Mouse (Mus musculus) layer of hippocampus, adult 2 months (tissue): ENCODE data around the gene Ezh1. TPM values are rescaled to one million over a fixed set of nuclear protein-coding genes. Genes with fewer than 3 reads are reported as not detected.

Experiments used
- DNase-seq, 2 experiments: peaks; one replicate each; pipeline ENCODE4 v3.0.0; 2022; ENCODE audit warnings: low spot score in 2 of 2
- H3K27ac ChIP-seq: fragments of 200-600 bp; 2 replicates; pipeline ENCODE4 v1.8.1; 2022
- H3K4me3 ChIP-seq: fragments of 200-600 bp; 2 replicates; pipeline ENCODE4 v1.8.1; 2022; ENCODE audit warnings: mild to moderate bottlenecking
- CTCF ChIP-seq: fragments of 200-600 bp; conservative IDR thresholded peaks from 2 replicates; pipeline ENCODE4 v1.8.1; 2022; ENCODE audit warnings: antibody characterized with exemption, mild to moderate bottlenecking, moderate library complexity
- total RNA-seq, 2 experiments: library from RNA; stranded (reverse); gene quantifications; 2 replicates each; pipeline ENCODE4 v1.2.3; 2021

The Ezh1 gene
- total RNA-seq, 2 experiments from 2014 or later, result 73.6 to 81.8 TPM

- DNase-seq, result no peak
- TF ChIP-seq CTCF, result no peak
- H3K4me3 ChIP-seq, result no peak overlapping the region
- peak overlapping the region; percentile 40; the same call in 1 of the 2 replicates for H3K27ac ChIP-seq
Observed at GRCm38 (mm10) chr11:101149178-101150105, 76.8 kb downstream of the Ezh1 start.

DNA sequence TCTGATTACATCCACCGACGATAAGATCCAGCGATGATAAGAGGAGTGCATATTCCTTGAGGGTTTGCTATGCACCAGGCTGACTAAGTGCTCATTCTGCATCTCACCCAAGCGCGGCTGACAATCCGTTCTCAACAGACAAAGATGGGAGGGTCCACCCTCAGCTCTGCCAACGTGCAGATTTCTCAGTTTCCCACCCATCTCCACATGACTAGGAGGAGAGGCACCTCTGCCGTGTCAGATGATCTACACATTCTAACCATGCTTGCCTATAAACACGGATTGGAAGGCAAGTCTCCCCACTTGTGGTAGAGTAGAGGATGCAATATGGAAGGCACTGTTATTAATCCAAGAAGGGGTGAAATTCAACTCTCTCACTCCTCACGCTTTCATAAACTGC, 77.5 kb downstream of the Ezh1 start:
- DNase-seq, result no peak
- H3K4me3 ChIP-seq, result no peak overlapping the region
- no peak for TF ChIP-seq CTCF
- H3K27ac ChIP-seq, result peak overlapping the region; percentile 40; the same call in 1 of the 2 replicates

GRCm38 (mm10) chr11:101146377-101146776, 79.9 kb downstream of the Ezh1 start:
- no peak overlapping the region for H3K27ac ChIP-seq
- no peak for DNase-seq
- H3K4me3 ChIP-seq, result no peak overlapping the region
- no peak for TF ChIP-seq CTCF

- H3K27ac ChIP-seq, result peak overlapping the region; percentile 73
- peak in 1 of 2 experiments; percentile 34 for DNase-seq
- TF ChIP-seq CTCF, result no peak
- H3K4me3 ChIP-seq, result peak overlapping the region; percentile 53
Observed at GRCm38 (mm10) chr11:101143338-101144225, 82.7 kb downstream of the Ezh1 start.

- H3K4me3 ChIP-seq, result no peak overlapping the region
- no peak for TF ChIP-seq CTCF
- no peak for DNase-seq
- no peak overlapping the region for H3K27ac ChIP-seq
Observed at GRCm38 (mm10) chr11:101142215-101142967, 83.9 kb downstream of the Ezh1 start.

Other genes starting within 250 kb of the Ezh1 start
- gene Atp6v0a1, start 217.0 kb downstream of the Ezh1 start, total RNA-seq, result 100 to 1,000 TPM; 457 to 476 TPM
- gene Naglu, start 156.5 kb downstream of the Ezh1 start, total RNA-seq, result 1 to 10 TPM; 8.7 to 9.6 TPM
- under 1 TPM; 0.71 to 0.92 TPM for gene Hsd17b1, start 148.1 kb downstream of the Ezh1 start, total RNA-seq
- 10 to 100 TPM; 24.9 to 25.8 TPM for gene Coasy, start 143.9 kb downstream of the Ezh1 start, total RNA-seq
- gene Mlx, start 139.2 kb downstream of the Ezh1 start, total RNA-seq, result 10 to 100 TPM; 40.0 to 41.1 TPM
- gene Psmc3ip, start 131.0 kb downstream of the Ezh1 start, total RNA-seq, result 1 to 10 TPM; 4.4 to 4.7 TPM
- gene Retreg3, start 106.6 kb downstream of the Ezh1 start, total RNA-seq, result 10 to 100 TPM; 55.0 to 56.6 TPM
- 10 to 100 TPM; 41.7 to 42.6 TPM for gene Tubg1, start 106.5 kb downstream of the Ezh1 start, total RNA-seq
- gene Tubg2, start 70.6 kb downstream of the Ezh1 start, total RNA-seq, result 10 to 100 TPM; 40.2 to 44.5 TPM
- gene Cntnap1, start 55.9 kb downstream of the Ezh1 start, total RNA-seq, result 100 to 1,000 TPM; 169 to 171 TPM
- 10 to 100 TPM; 14.5 to 15.4 TPM for gene Plekhh3, start 55.1 kb downstream of the Ezh1 start, total RNA-seq
- not detected for gene Ccr10, start 51.0 kb downstream of the Ezh1 start, total RNA-seq
- gene Ramp2, start 19.6 kb upstream of the Ezh1 start, total RNA-seq, result 10 to 100 TPM; 62.2 to 68.0 TPM
- gene Vps25, start 27.2 kb upstream of the Ezh1 start, total RNA-seq, result 10 to 100 TPM; 68.8 to 69.4 TPM
- gene Wnk4, start 34.1 kb upstream of the Ezh1 start, total RNA-seq, result 10 to 100 TPM; 11.3 to 11.4 TPM
- under 1 TPM; 0.29 to 0.56 TPM for gene Cntd1, start 52.5 kb upstream of the Ezh1 start, total RNA-seq
- 100 to 1,000 TPM in 1 of 2 experiments, 10 to 100 TPM in 1; 95.5 to 108 TPM for gene Coa3, start 52.7 kb upstream of the Ezh1 start, total RNA-seq
- gene Becn1, start 75.8 kb upstream of the Ezh1 start, total RNA-seq, result 100 to 1,000 TPM; 219 to 223 TPM
- 100 to 1,000 TPM; 121 TPM for gene Psme3, start 89.8 kb upstream of the Ezh1 start, total RNA-seq
- gene Aoc2, start 98.6 kb upstream of the Ezh1 start, total RNA-seq, result 1 to 10 TPM; 6.8 to 7.5 TPM
- under 1 TPM; 0.64 to 0.74 TPM for gene Aoc3, start 104.1 kb upstream of the Ezh1 start, total RNA-seq
- not detected for gene G6pc, start 141.1 kb upstream of the Ezh1 start, total RNA-seq
- gene Aarsd1, start 191.2 kb upstream of the Ezh1 start, total RNA-seq, result 10 to 100 TPM; 47.2 to 51.2 TPM
- 1 to 10 TPM; 6.7 to 7.4 TPM for gene Gm27029, start 198.3 kb upstream of the Ezh1 start, total RNA-seq
- 10 to 100 TPM; 31.9 to 33.5 TPM for gene Rundc1, start 198.6 kb upstream of the Ezh1 start, total RNA-seq
- gene Ptges3l, start 198.9 kb upstream of the Ezh1 start, total RNA-seq, result 1 to 10 TPM in 1 of 2 experiments, under 1 TPM in 1; 0.71 to 2.0 TPM
- gene Rpl27, start 215.8 kb upstream of the Ezh1 start, total RNA-seq, result 10 to 100 TPM; 31.6 to 32.9 TPM
- gene Ifi35, start 221.9 kb upstream of the Ezh1 start, total RNA-seq, result 1 to 10 TPM; 2.4 to 3.5 TPM
- 100 to 1,000 TPM; 113 to 122 TPM for gene Rnd2, start 238.5 kb upstream of the Ezh1 start, total RNA-seq
- gene Vat1, start 239.8 kb upstream of the Ezh1 start, total RNA-seq, result 10 to 100 TPM; 25.3 to 27.7 TPM